Mouse (Mus musculus) left cerebral cortex, adult 11 months (tissue): ENCODE results near the gene Slf1.
"Not testable (repeated sequence)": the region's sequence is repeated elsewhere in the genome, so short reads cannot be mapped to it uniquely, and the experiment has no call there.

Experiments
- DNase-seq: peaks from one replicate; pipeline ENCODE4 v3.0.0; 2022; ENCODE audit warnings: low spot score

Slf1 gene

GRCm38 (mm10) chr13:77134931-77135620, at the start of gene Slf1, which contains the start of gene 2210408I21Rik:
Gene Slf1, minus strand, starts transcription at chr13:77135473.
Gene 2210408I21Rik, plus strand, starts transcription at chr13:77135540.
- peak; percentile 82 for DNase-seq

- DNase-seq = no peak
These were observed 42.7 kb upstream of the Slf1 start for GRCm38 (mm10) chr13:77177931-77178330.

GRCm38 (mm10) chr13:77140890-77141289, 5.6 kb upstream of the Slf1 start:
- DNase-seq = no peak

- no peak for DNase-seq
These were observed 328 bp upstream of the Slf1 start for GRCm38 (mm10) chr13:77135621-77135981.

- DNase-seq = no peak
These were observed 4.1 kb downstream of the Slf1 start for GRCm38 (mm10) chr13:77131132-77131531.

GRCm38 (mm10) chr13:77128240-77128639, 7.0 kb downstream of the Slf1 start:
- no peak for DNase-seq

GRCm38 (mm10) chr13:77125159-77125558, 10.1 kb downstream of the Slf1 start:
- DNase-seq = no peak

- no peak for DNase-seq
These were observed 16.6 kb downstream of the Slf1 start for GRCm38 (mm10) chr13:77118695-77119094.

GRCm38 (mm10) chr13:77107734-77108133, 27.5 kb downstream of the Slf1 start:
- DNase-seq = no peak

GRCm38 (mm10) chr13:77092876-77093275, 42.4 kb downstream of the Slf1 start:
- not testable (repeated sequence) for DNase-seq

- DNase-seq = no peak
These were observed 63.2 kb downstream of the Slf1 start for GRCm38 (mm10) chr13:77072030-77072429.

- no peak for DNase-seq
These were observed 66.4 kb downstream of the Slf1 start for GRCm38 (mm10) chr13:77068847-77069246.

GRCm38 (mm10) chr13:77063221-77063620, 72.1 kb downstream of the Slf1 start:
- DNase-seq = no peak

GRCm38 (mm10) chr13:77049736-77050135, 85.5 kb downstream of the Slf1 start:
- DNase-seq = no peak

- DNase-seq = peak; percentile 19
These were observed 86.8 kb downstream of the Slf1 start for GRCm38 (mm10) chr13:77048461-77048860.

GRCm38 (mm10) chr13:77047179-77047931, 87.9 kb downstream of the Slf1 start:
- DNase-seq = no peak

GRCm38 (mm10) chr13:77046416-77046815, 88.9 kb downstream of the Slf1 start:
- DNase-seq = no peak

- DNase-seq = no peak
These were observed 89.9 kb downstream of the Slf1 start for GRCm38 (mm10) chr13:77045375-77045774.

- DNase-seq = no peak
These were observed 91.9 kb downstream of the Slf1 start for GRCm38 (mm10) chr13:77043375-77043774.

- DNase-seq = no peak
These were observed 105.7 kb downstream of the Slf1 start for GRCm38 (mm10) chr13:77029594-77029993.

GRCm38 (mm10) chr13:77018851-77019250, 116.4 kb downstream of the Slf1 start:
- DNase-seq = no peak

GRCm38 (mm10) chr13:77003684-77004083, 131.6 kb downstream of the Slf1 start:
- no peak for DNase-seq

- no peak for DNase-seq
These were observed 132.6 kb downstream of the Slf1 start for GRCm38 (mm10) chr13:77002628-77003027.
